Mouse (Mus musculus) testis, postnatal 10 days (tissue): ENCODE measurements around the gene Bnc2.

Experiments
- DNase-seq: peaks from one replicate; pipeline ENCODE4 v3.0.0; 2021; ENCODE audit warnings: low spot score

Gene Bnc2

GRCm38 (mm10) chr4:84427955-84428354, 247.1 kb downstream of the Bnc2 start:
- DNase-seq = no peak

DNA sequence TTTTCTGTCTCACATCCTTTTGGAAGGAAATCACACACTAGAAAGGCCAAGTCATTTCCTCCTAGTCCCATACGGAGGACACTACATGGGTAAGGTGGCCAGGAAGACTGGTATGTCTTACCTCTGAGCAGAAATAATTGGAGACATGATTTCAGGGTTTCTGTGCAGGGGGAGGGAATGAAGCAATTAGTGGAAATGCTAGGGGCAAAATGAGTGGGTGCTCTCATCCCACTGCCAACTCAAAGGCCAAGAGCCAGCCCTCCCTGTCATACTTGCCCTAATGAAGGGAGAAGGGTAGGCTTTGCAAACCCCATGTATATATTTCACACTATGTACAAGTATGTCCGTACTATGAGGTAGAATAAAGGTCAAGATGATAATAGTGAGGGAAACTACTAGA, 263.6 kb downstream of the Bnc2 start:
- no peak for DNase-seq

DNA sequence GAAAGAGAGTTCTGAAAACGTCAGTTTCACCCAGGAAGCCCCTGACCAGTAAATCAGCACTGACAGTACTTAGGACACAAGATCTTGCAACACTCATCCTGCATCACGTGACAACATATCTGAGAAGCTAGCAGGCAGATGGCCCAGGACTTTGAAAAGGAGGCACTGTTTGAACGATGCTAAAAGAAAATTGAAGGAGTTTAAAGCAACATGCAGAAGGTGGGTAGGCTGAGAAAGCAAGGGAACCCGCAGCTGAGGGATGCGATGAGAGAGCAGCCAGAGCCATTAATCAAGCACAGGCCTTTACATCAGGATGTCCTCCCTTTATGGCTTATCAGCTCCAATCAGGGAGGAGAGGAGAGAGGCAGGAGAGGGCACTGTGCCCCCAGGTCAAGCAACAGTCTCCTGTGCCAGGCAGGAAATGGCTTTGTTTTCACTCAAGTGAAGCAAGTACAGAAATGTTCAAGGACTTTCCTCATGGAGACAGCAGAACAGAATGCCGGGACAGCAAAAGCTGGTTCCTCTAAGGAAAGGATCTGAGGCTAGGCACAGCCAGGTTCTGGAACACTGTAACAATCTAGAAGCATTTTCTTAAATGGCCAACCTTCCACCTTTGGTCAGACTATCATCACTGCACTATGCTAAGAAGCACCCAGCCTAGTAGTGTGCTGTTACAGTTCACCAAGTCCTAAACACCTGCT, 267.6 kb downstream of the Bnc2 start:
- DNase-seq = no peak

DNA sequence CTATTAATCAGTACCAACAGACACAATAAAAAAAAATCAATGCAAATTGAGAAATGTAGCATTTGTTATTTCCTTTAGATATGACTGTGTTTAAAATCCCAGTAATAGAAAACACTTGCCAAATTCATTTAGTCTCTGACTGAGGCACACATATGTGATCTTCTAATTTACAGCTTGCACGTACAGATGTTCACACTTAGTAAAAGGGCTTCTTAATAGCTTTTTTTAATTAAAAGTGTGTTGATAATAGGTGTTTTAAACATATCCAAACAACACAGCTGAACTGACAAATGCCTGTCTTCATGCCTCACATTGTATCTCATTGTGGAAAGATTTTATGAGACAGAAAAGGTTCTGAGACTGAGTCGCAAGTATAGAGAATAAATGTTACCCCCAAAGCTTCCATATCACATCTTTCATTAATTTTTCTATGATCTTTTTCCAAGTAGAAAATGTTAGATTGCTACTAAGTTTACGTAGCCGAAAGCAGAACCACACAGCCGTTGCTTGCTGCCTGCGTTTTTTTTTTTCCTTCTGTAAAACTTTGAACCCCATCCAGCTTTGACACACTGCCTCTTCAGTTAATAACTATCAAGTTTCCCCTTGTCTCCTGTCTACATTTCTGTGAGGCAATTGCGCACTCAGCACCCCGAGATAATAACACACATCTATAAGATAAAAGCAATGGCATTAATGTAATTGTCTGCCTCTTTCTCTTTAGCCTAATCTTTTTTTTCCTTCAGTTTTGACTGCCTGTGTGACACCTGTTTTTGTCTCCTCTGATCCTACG, 271.5 kb downstream of the Bnc2 start:
- no peak for DNase-seq

DNA sequence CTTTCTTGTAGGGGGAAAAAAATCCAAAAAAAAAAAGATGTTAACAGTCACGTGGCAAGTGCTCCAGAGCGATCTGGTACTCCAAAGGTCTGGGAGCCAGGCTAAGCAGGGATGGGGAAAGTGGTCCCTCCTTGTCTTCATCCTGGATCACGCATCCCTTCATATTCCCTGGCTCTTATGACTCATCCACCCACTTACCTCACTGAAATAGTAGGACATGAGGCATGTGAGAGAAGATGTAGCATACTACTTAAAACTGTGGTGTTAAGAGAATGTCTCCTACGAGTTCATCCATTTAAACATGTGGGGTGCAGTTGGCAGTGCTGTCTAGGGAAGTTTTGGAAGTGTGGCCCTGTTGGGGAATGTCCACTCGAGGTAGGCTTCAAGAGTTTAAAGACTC, 286.1 kb downstream of the Bnc2 start:
- no peak for DNase-seq

GRCm38 (mm10) chr4:84385156-84385555, 289.9 kb downstream of the Bnc2 start:
- no peak for DNase-seq

DNA sequence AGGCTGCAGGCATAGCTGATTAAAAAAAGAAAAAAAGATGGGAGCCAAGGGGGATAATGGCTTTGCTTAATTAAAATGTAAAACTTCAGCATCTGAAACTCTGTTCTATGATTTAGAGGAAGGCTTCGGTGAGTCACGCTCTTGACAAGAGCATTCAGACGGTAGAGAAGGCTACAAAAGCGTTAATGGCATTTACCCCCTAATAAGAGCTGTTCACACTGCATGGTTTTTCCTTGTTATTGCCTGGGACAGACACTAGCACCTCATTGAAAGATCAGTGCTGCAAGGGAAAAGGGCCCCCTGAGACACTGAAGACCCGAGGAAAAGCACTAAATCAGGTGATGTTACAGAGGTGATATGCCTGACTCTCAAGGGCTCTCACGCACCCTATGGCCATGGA, 295.8 kb downstream of the Bnc2 start:
- no peak for DNase-seq

DNA sequence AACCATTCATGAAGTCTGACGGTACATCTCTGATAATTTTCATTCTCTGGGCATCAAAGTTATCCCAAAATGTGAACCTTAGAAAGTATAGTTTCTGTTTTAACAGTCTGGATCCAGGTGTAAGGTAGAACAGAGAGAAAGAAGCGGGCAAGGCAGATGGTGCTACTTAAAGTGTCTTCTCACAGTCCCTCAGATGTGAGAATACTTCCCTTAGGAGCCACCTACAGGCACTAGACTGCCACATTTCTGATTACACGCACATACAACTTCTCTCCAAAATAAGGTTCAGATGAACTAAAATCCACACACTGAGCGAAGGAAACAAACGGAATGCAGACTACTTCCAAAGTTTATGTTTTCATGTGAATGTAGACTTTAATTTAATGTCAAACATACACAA, 297.6 kb downstream of the Bnc2 start:
- DNase-seq = no peak

GRCm38 (mm10) chr4:84362337-84362823, 312.7 kb downstream of the Bnc2 start:
- no peak for DNase-seq

DNA sequence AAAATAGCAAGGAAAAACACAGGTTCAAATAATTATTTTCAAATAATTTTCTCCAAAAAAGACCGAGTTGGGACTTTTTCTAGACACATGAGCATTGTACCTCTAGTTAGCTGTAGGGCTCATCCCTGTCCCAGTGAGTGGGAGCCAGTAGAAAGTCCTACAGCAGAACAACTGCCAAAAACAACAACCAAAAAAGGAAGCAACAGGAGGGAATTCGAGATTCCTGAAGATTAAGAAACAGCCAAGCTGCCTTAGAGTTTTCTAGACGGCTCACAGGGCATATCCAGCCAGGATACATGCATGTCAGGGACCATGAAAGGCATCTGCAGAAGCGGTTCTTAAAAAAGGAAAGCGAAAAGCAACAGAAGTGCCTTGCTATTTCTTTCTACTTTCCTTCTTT, 313.9 kb downstream of the Bnc2 start:
- no peak for DNase-seq

- DNase-seq = no peak
Observed at GRCm38 (mm10) chr4:84359996-84360395, 315.1 kb downstream of the Bnc2 start.

- DNase-seq = no peak
Observed at GRCm38 (mm10) chr4:84358204-84358603, 316.9 kb downstream of the Bnc2 start.

- DNase-seq = no peak
Observed at GRCm38 (mm10) chr4:84357382-84357781, 317.7 kb downstream of the Bnc2 start.

DNA sequence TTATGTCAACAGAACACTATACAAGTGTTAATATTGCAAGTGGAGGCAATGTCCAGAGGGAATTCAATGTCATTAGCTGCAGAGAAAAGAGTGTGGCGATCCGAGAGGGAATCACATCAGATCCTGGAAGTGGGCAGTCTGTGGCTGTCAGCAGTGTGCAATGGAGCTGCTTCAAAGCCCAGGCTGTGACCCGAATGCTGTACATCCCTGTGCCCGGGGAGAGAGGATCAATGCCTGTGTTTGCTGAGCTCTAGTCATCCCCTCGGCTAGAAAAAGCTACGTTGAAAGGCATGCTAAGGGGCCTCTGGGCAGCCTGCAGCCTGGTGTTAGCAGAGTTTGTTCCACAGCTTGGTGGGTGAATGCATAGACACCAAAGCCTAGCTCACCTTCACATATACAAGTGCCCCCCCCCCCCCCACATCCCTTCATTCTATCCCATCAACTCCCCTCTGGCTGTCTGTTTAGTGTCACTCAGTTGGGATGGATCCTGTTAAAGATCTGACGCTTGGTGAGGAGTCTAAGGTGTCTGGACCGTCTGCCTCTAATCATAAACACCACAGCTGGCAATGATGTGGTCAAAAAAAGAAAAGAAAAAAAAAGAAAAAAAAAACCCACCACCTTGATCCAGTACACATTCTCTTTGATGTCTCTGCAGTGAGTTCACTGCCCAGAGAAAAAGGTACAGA, 318.5 kb downstream of the Bnc2 start:
- DNase-seq = no peak

DNA sequence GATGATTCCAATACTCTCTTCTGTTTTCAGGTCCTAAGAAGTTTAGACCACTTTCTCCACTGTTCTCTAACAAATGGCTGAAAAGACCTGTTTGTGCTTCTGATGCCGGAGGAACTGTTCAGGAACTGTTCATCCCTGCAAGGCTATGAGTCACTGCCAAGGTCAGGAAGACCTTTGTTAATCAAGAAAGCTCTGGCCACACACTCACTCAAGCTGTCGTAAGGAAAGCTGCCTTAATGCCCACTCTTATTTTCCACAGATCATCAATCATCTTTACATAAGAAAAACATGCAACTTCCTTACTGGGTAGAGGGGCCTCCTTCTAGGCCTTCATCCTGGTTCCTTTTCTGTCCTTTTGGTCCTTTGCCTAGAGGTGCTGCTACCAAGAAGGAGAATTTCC, 322.4 kb downstream of the Bnc2 start:
- no peak for DNase-seq

DNA sequence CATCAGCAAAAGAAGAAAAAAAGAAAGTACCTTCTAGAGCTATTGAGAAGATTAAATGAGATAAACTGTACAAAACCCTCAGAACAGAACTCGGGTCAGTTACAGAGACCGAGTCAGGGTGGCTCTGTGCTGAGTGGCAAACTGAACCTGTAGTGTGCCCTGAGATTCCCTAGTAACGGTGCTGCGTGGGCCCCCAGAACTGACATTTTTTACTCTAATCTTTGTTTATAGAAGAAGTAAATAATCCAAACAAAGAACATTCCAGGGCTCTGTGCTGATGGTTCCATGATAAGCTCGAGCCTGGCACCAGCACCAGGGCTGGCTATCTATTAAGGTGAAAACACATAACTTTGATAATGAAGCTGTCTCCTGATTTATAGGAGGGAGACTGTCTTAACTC, 325.5 kb downstream of the Bnc2 start:
- no peak for DNase-seq

DNA sequence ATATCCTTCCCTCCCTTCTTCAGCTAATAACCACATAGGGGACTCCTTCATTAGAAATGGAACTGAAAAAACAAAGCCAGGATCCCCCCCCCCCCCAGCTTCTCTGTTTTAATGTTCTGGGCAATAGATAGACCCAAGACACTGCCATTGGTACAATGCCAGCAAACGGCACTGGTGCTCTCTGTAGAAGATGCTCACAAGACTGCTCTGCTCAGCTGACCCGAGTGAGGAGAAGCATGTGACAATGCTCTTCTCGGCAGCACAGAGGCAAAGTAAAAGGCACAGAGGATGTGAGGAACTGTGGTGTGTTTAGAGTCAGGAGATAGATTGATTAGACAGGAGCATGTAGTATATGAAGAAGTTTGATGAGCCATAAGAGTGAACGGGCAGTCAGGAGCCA, 335.9 kb downstream of the Bnc2 start:
- DNase-seq = no peak

DNA sequence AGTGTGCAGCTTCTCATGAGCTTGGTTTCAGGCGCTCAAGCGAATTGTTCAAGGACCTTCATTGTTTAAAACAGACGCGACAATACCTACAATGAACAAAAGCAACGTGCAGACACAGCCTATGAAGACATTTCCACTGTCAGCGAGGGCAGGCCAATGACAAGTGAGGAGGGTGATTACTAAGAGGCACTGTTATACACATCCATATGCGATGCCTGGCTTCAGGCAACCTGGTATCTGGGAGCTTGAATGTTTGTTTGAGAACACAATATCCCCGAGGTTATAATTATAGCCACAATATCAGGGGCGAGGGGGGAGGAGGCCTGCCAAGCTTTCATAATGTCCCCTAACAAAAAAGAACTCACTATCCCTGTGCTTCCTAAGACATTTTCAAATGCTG, 343.1 kb downstream of the Bnc2 start:
- no peak for DNase-seq

- DNase-seq = no peak
Observed at GRCm38 (mm10) chr4:84331450-84331849, 343.6 kb downstream of the Bnc2 start.

DNA sequence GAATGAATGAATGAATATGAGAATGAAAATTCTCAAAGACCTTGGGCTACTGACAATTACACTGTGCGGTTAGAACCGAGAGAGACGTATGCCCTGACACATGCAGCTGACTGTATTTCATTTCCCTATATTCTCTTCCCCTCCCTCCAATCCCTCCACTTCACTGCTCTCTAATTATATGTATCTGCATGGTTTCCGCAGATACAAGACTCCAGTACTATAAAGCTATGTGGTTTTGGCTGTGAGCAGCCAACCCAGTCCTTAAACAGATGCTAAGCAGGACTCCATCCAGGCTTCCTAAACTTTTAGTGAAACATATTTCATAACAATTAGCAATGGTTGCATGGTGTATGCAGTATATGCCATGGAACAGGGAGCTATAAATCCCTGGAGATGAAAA, 344.6 kb downstream of the Bnc2 start:
- DNase-seq = no peak

GRCm38 (mm10) chr4:84329651-84330050, 345.4 kb downstream of the Bnc2 start:
- DNase-seq = no peak

- DNase-seq = no peak
Observed at GRCm38 (mm10) chr4:84324371-84324770, 350.7 kb downstream of the Bnc2 start.

GRCm38 (mm10) chr4:84321598-84321997, 353.5 kb downstream of the Bnc2 start:
- DNase-seq = no peak
